Mouse (Mus musculus) forebrain, embryonic 11.5 days (tissue): ENCODE results near the gene Fbf1. TPM values are rescaled to one million over a fixed set of nuclear protein-coding genes. Genes with fewer than 3 reads are reported as not detected.
"Not testable (repeated sequence)": the region's sequence is repeated elsewhere in the genome, so short reads cannot be mapped to it uniquely, and the experiment has no call there.

Experiments
- ATAC-seq: fragments of 200-750 bp; cut with Nextera tagmentation; replicated peaks from 2 replicates; pipeline ENCODE4 v1.8.0; 2017; ENCODE audit warnings: moderate TSS enrichment; ENCODE audit not compliant: low FRiP score
- DNase-seq: peaks from one replicate; pipeline ENCODE4 v3.0.0-alpha.2; 2017; ENCODE audit warnings: low spot score
- H3K27ac ChIP-seq: fragments of 300-500 bp; sonication (generic); 2 replicates; pipeline ENCODE4 v1.5.1; 2014; ENCODE audit warnings: low read depth, low read length
- H3K27me3 ChIP-seq: fragments of 300-500 bp; sonication (generic); 2 replicates; pipeline ENCODE4 v1.6.1; 2014; ENCODE audit warnings: mild to moderate bottlenecking, low read length, mixed read lengths; ENCODE audit not compliant: control insufficient read depth, insufficient read depth
- H3K36me3 ChIP-seq: fragments of 300-500 bp; sonication (generic); 2 replicates; pipeline ENCODE4 v1.6.1; 2014; ENCODE audit warnings: mild to moderate bottlenecking, low read length, moderate library complexity, mixed read lengths; ENCODE audit not compliant: control insufficient read depth, insufficient read depth
- H3K4me1 ChIP-seq: fragments of 300-500 bp; sonication (generic); replicated peaks from 2 replicates; pipeline ENCODE4 v1.6.1; 2014; ENCODE audit warnings: low read length, mixed read lengths; ENCODE audit not compliant: control insufficient read depth, insufficient read depth
- H3K4me2 ChIP-seq: fragments of 300-500 bp; sonication (generic); 2 replicates; pipeline ENCODE4 v1.6.1; 2014; ENCODE audit warnings: low read depth, mild to moderate bottlenecking, low read length, moderate library complexity, mixed read lengths; ENCODE audit not compliant: severe bottlenecking
- H3K4me3 ChIP-seq: fragments of 300-500 bp; sonication (generic); 2 replicates; pipeline ENCODE4 v1.5.1; 2014; ENCODE audit warnings: low read depth, low read length
- H3K9ac ChIP-seq: fragments of 300-500 bp; sonication (generic); 2 replicates; pipeline ENCODE4 v1.6.1; 2014; ENCODE audit warnings: low read length
- H3K9me3 ChIP-seq: fragments of 300-500 bp; sonication (generic); 2 replicates; pipeline ENCODE4 v1.6.1; 2016; ENCODE audit warnings: low read length, mixed read lengths; ENCODE audit not compliant: control insufficient read depth
- WGBS: fragments of 180-500 bp; shearing (Covaris S2); extraction: QIAGEN DNeasy Blood & Tissue Kit; methylation state at CpG from one replicate; pipeline ENCODE4 v1.1.7; 2014; 5-methylcytosine and 5-hydroxymethylcytosine counted together
- polyA plus RNA-seq: library from polyadenylated mRNA; unstranded; fragments of >200 nt; fragmentation: Nextera tagmentation; extraction: Ambion mirVana; gene quantifications from 2 replicates; pipeline ENCODE4 v1.2.1, GENCODE M21; 2014

The Fbf1 gene
- polyA plus RNA-seq, 1 experiment from 2014 or later = 60.3 TPM

GRCm38 (mm10) chr11:116129091-116129790 is 38.7 kb downstream of the Fbf1 start:
- no peak overlapping the region for H3K27ac ChIP-seq
- ATAC-seq = no peak
- H3K4me3 ChIP-seq = no peak overlapping the region
- H3K9me3 ChIP-seq = no peaks in the 10 kb centered on the region
- 83% methylated on average over 9 of the region's 9 CpGs for WGBS
- H3K36me3 ChIP-seq = peaks cover 2% of the 10 kb centered on the region; the same call in 1 of the 2 replicates
- no peak for DNase-seq
- no peaks in the 10 kb centered on the region for H3K27me3 ChIP-seq
- no peak overlapping the region for H3K4me2 ChIP-seq
- H3K4me1 ChIP-seq = peaks cover 3% of the 10 kb centered on the region; the same call in 1 of the 2 replicates
- H3K9ac ChIP-seq = no peak overlapping the region

- Histone ChIP-seq H3K4me2 (no peak overlapping the region), H3K36me3 (no peaks in the 10 kb centered on the region), H3K4me3 (no peak overlapping the region), H3K9me3 (no peaks in the 10 kb centered on the region), H3K9ac (no peak overlapping the region), H3K27me3 (no peaks in the 10 kb centered on the region), H3K27ac (no peak overlapping the region), H3K4me1 (peaks cover 3% of the 10 kb centered on the region; the same call in 1 of the 2 replicates)
- no peak for ATAC-seq
- whole genome bisulfite sequencing = 78% methylated on average over 9 of the region's 9 CpGs
- no peak for DNase-seq
Measured at GRCm38 (mm10) chr11:116127986-116128385, 40.0 kb downstream of the Fbf1 start.

- 25% methylated on average over 23 of the region's 23 CpGs for WGBS
- Histone ChIP-seq H3K4me2 (peak within 1 kb of the TSS; percentile 19; the same call in 1 of the 2 replicates), H3K9ac (peak within 1 kb of the TSS; percentile 20; the same call in 1 of the 2 replicates), H3K9me3 (no peaks in the 10 kb centered on the region), H3K27me3 (no peaks in the 10 kb centered on the region), H3K4me3 (no peak within 1 kb of the TSS), H3K4me1 (peaks cover 3% of the 10 kb centered on the region; the same call in 1 of the 2 replicates), H3K27ac (no peak within 1 kb of the TSS), H3K36me3 (no peaks in the 10 kb centered on the region)
- 0 out of 2 replicates have a peak, but pooled peaks have one; percentile 35 for ATAC-seq
- DNase-seq = peak; percentile 79
Measured at GRCm38 (mm10) chr11:116127156-116127980, 40.6 kb downstream of the Fbf1 start, which contains the start of gene Trim47. TSS of gene Trim47 (minus strand) at chr11:116127210.

GRCm38 (mm10) chr11:116126261-116126660 is 41.7 kb downstream of the Fbf1 start:
- no peak overlapping the region for H3K9ac ChIP-seq
- H3K4me2 ChIP-seq = no peak overlapping the region
- no peak overlapping the region for H3K27ac ChIP-seq
- no peaks in the 10 kb centered on the region for H3K27me3 ChIP-seq
- peaks cover 3% of the 10 kb centered on the region; the same call in 1 of the 2 replicates for H3K4me1 ChIP-seq
- ATAC-seq (no peak), DNase-seq (no peak)
- WGBS = 96% methylated on average over 15 of the region's 15 CpGs
- no peaks in the 10 kb centered on the region for H3K9me3 ChIP-seq
- H3K4me3 ChIP-seq = no peak overlapping the region
- H3K36me3 ChIP-seq = no peaks in the 10 kb centered on the region

- H3K4me1 ChIP-seq, ATAC-seq, H3K27me3 ChIP-seq, H3K4me3 ChIP-seq, H3K9me3 ChIP-seq, DNase-seq, H3K4me2 ChIP-seq, H3K27ac ChIP-seq, H3K9ac ChIP-seq, H3K36me3 ChIP-seq: not testable (repeated sequence)
- 90% methylated on average over 8 of the region's 8 CpGs for WGBS
Measured at GRCm38 (mm10) chr11:116121731-116122245, 46.2 kb downstream of the Fbf1 start.

- H3K27me3 ChIP-seq = no peaks in the 10 kb centered on the region
- H3K4me2 ChIP-seq = no peak overlapping the region
- ATAC-seq = no peak
- H3K36me3 ChIP-seq = no peaks in the 10 kb centered on the region
- H3K9me3 ChIP-seq = no peaks in the 10 kb centered on the region
- no peak overlapping the region for H3K4me3 ChIP-seq
- H3K9ac ChIP-seq = no peak overlapping the region
- H3K4me1 ChIP-seq = no peaks in the 10 kb centered on the region
- no peak overlapping the region for H3K27ac ChIP-seq
- DNase-seq = no peak
Measured at GRCm38 (mm10) chr11:116117819-116118218, 50.1 kb downstream of the Fbf1 start.

GRCm38 (mm10) chr11:116117241-116117640 is 50.7 kb downstream of the Fbf1 start:
- Histone ChIP-seq H3K36me3 (no peaks in the 10 kb centered on the region), H3K4me2 (no peak overlapping the region), H3K9me3 (no peaks in the 10 kb centered on the region), H3K27ac (no peak overlapping the region), H3K4me1 (no peaks in the 10 kb centered on the region), H3K4me3 (no peak overlapping the region), H3K9ac (no peak overlapping the region), H3K27me3 (no peaks in the 10 kb centered on the region)
- no peak for DNase-seq
- no peak for ATAC-seq
- WGBS = 71% methylated on average over 12 of the region's 12 CpGs

- Histone ChIP-seq H3K27ac (no peak overlapping the region), H3K4me1 (peaks cover 13% of the 10 kb centered on the region), H3K27me3 (peaks cover 51% of the 10 kb centered on the region), H3K9me3 (no peaks in the 10 kb centered on the region), H3K4me2 (no peak overlapping the region), H3K9ac (no peak overlapping the region), H3K4me3 (no peak overlapping the region), H3K36me3 (no peaks in the 10 kb centered on the region)
- DNase-seq (no peak), ATAC-seq (no peak)
- WGBS = 83% methylated on average over 19 of the region's 19 CpGs
Measured at GRCm38 (mm10) chr11:116111611-116112203, 56.3 kb downstream of the Fbf1 start.
